Mouse (Mus musculus) retina, adult 2 months (tissue): ENCODE results near the gene Gm43552.
"Not testable (repeated sequence)": the region's sequence is repeated elsewhere in the genome, so short reads cannot be mapped to it uniquely, and the experiment has no call there.

Experiments
- DNase-seq: peaks from one replicate; pipeline ENCODE4 v3.0.0-alpha.2; 2012; ENCODE audit warnings: low read depth, low spot score

Gene Gm43552

GRCm38 (mm10) chr5:65491767-65492715, 592 bp downstream of the Gm43552 start:
- DNase-seq: peak; percentile 37

DNA sequence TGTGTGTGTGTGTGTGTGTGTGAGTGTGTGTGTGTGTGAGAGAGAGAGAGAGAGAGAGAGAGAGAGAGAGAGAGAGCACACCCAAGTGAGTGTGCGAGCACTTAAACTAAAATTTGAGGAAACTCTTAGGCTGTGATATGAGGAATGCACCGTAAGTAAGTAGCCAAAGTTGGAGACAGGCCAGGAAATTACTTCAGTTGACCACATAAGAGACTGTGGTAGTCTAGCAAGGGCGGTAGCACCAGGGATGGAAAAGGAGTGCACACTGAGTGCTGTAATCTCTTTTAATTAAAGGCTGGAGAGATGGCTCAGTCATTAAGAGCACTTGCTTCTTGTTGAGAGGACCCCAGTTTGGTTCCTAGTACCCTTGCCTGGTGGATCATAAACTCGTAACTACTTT, 2.8 kb downstream of the Gm43552 start:
- DNase-seq: no peak

- no peak for DNase-seq
These were observed 3.9 kb downstream of the Gm43552 start for GRCm38 (mm10) chr5:65488725-65489124.

- no peak for DNase-seq
These were observed 5.3 kb downstream of the Gm43552 start for GRCm38 (mm10) chr5:65487381-65487780.

DNA sequence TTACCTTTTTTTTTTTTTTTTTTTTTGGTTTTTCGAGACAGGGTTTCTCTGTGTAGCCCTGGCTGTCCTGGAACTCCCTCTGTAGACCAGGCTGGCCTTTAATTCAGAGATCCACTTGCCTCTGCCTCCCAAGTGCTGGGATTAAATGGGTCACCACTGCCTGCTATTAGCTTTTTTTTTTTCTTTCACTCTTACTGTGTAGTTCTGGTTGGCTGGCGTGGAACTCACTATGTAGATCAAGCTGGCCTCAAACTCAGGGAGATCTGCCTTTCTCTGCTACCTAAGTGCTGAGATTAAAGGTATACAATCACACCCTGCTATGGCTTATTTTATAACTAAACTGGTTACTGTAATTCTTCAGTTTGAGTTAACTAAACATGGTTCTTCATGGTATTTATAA, 6.1 kb downstream of the Gm43552 start:
- DNase-seq: no peak

GRCm38 (mm10) chr5:65482996-65483395, 9.6 kb downstream of the Gm43552 start:
- DNase-seq: no peak

DNA sequence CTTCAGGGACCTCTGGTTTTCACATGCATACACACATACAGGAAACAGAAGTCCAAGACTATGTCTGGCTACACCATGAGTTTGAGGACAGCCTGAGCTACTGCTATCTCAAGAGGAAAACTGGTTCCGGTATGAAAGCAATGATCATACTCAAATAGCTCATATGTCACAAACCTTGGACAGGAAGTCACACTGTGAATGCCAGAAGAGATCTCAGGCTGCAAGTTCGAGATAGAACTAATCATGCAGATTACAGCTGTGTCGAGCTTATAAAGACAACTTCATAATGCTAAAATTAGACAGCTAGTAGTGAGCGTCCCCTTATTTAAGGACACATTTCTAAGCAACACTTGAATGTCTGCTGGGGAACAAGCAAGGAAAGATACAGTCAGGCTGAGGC, 12.1 kb downstream of the Gm43552 start:
- DNase-seq: no peak

GRCm38 (mm10) chr5:65479681-65480445, 12.8 kb downstream of the Gm43552 start:
- DNase-seq: no peak

DNA sequence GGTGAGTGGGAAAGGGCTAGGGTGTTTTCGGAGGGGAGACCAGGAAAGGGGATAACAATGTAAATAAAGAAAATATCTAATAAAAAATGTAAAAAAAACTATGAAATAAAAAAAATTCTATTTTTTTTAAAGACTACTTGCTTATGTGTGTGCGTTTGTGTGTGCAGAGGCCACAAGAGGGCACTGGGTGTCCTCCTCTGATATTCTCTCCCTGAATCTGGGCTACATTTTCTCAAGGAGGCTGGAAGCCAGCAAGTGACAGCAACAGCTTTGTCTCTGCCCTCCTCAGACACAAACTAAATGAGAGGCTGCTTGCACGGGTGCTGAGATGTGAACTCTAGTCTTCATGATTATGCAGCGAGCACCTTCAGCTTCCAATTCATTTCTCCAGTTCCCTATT, 14.4 kb downstream of the Gm43552 start:
- DNase-seq: no peak

DNA sequence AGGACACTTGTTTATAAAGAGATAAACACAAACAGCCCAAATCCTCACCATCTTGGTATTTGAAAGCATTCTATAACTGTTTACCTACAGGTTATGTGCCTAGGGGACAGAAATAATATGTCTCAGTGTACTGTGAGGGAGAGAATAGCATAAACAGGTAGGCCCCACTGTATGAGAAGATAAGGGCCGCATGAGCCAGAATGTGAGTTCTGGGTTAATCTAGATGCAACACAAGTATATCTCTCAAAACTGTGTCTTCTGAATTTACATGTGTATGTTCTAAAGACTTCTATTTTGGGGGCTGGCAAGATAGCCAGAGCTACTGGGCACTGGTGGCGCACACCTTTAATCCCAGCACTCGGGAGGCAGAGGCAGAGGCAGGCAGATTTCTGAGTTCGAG, 15.9 kb downstream of the Gm43552 start:
- DNase-seq: not testable (repeated sequence)

- DNase-seq: no peak
These were observed 16.8 kb downstream of the Gm43552 start for GRCm38 (mm10) chr5:65475806-65476205.

DNA sequence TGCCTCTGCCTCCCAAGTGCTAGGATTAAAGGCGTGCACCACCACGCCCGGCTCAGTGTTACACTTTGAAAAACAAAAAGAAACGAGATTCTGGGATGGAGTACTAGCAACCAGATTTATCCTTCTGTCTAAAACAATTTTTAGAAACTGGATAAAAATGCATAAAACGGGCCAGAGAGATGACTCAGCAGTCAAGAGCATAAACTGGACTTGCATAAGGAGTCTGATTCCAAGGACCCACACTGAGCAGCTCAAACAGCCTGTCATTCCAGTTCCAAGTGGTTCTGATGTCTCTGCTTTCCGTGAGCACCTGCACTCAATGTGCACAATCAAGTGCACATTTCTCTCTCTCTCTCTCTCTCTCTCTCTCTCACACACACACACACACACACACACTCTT, 22.9 kb downstream of the Gm43552 start:
- DNase-seq: no peak

GRCm38 (mm10) chr5:65466911-65467310, 25.7 kb downstream of the Gm43552 start:
- DNase-seq: no peak

DNA sequence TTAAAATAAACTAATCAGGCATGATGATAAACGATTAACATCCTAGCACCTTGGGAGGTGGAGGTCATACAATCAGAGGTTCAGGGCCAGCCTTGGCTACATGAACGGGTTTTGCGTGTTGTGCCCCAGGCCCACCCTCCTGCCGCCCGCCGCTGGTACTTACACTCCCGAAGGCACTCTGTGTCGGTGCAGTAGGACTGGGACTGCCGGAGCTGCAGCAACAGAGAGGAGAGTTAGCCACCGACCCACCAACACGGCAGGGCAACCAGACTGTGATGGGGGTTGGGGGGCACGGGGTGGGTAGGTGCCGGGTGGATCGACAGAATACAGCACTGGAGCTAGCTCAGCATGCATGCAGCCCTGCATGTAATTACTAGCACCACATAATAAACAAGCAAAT, 32.3 kb downstream of the Gm43552 start:
- no peak for DNase-seq

- DNase-seq: peak; percentile 50
These were observed 33.2 kb downstream of the Gm43552 start for GRCm38 (mm10) chr5:65459454-65459853.

- no peak for DNase-seq
These were observed 34.8 kb downstream of the Gm43552 start for GRCm38 (mm10) chr5:65457846-65458245.

GRCm38 (mm10) chr5:65457086-65457827, 35.4 kb downstream of the Gm43552 start:
- no peak for DNase-seq

DNA sequence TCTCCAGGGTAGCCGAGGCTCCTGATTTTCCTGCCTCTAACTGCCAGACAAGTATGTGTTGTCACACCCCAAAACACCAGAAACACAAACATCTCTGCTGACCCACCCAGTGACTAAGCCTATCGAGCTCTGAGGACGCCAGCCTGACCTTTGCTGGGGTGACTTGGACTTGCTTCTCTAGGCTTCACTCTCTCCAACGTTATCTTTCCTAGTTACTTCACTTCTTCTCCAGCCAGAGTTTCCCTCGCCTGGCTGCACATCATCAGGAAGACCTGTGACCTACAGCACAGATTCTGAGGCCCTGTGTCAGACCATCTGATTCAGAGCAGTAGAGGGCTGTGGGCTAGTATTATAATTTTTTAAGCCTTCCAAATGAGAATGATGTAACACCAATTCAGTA, 37.9 kb downstream of the Gm43552 start:
- DNase-seq: no peak

DNA sequence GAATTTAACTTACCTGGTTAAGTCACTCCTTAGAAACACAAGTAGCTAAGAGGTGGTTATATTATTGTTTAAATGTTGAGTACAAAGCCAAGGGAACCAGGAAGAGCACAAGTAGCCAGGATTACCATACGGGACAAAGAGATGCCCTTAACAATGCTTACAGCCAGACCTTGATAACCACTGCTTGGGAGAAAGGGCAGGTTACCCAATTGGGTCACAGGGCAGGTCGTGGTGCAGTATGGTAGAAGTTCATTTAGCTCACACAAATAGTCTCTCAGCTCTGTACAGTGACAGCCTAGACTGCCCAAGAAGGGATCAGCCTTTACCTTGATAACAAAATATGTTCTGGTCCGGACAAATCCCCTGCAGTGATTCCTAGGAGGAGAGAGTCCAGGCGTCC, 43.7 kb downstream of the Gm43552 start:
- DNase-seq: no peak

DNA sequence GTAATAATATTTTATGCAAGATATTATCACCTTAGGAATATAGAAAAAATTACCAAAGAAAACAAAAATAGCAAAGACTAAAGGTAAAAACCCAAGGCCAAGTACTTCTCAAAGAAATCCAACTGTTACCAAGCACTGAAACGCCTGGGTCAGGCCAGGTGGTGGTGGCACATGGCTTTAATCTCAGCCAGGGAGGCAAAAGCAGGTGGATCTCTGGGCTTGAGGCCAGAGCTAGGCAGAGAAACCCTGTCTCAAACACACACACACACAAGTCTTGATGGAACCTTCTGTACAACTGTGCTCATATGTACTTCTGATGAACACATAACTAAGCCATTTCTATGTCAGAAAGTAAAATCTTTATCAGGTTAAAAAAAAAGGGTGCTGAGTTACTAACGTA, 44.8 kb downstream of the Gm43552 start:
- no peak for DNase-seq

DNA sequence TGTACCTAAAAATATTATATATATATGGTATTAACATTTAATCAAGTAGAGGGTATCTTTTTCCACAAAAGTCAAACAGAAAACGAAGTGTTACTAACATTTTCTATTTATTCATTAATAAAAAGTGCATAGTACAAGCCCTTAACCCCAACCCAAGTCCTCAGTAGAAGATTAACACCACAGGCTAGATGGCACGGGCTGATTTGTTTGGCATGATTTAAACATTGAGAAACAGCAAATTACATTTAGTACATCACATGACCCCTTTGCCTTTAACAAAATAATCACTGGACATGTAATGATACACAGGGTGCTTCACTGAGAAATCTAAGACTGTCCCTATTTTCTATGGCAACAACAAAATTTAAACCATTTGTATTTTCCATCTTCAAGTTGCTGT, 45.9 kb downstream of the Gm43552 start:
- no peak for DNase-seq

DNA sequence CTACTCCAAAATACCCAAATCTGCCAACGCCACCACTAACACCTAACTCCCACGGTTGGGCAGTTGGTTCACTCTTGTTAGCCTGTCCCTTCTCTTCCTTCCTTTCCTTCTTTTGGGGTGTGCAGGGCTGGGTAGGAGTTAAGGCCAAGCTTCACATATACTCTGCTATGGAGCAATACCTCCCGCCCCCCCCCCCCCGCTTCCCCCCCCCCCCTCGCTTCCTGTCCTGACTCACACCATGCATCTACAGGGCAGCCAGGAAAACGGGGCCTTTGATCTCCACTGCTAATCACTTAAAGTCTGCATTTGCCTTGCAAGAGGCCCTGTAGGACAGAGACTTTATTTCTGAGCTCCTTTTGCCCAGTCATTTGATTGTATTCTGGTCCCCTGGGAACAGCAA, 47.7 kb downstream of the Gm43552 start:
- no peak for DNase-seq
